Mouse (Mus musculus) cerebellum, adult 9-10 months (tissue): ENCODE results near the gene Rassf3.

Experiments
- DNase-seq: peaks from one replicate; pipeline ENCODE4 v3.0.0; 2022

Rassf3 gene

GRCm38 (mm10) chr10:121488623-121489299 is 12.6 kb upstream of the Rassf3 start:
- no peak for DNase-seq

- DNase-seq = no peak
These were observed 11.6 kb upstream of the Rassf3 start for GRCm38 (mm10) chr10:121487716-121488115.

DNA sequence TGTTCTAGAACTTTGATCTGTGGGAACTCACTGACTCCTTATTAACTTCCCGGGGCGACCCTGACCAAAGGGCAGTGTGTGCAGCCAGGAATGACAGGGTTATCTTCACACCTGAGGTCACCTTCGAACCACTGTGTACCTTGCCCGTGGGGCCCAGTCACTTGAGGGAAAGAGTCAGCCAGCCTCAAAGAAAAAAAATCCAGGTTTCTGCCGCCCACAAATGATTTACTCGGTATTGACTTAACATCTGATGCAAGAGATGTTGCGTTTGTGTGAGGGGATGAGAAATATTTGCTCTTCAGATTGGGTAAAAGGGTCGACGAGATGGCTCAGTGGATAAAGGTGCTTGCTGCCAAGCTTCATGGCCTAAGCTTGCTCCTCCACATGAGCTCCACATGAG is 10.2 kb upstream of the Rassf3 start:
- no peak for DNase-seq

GRCm38 (mm10) chr10:121483364-121483763 is 7.2 kb upstream of the Rassf3 start:
- DNase-seq = no peak

DNA sequence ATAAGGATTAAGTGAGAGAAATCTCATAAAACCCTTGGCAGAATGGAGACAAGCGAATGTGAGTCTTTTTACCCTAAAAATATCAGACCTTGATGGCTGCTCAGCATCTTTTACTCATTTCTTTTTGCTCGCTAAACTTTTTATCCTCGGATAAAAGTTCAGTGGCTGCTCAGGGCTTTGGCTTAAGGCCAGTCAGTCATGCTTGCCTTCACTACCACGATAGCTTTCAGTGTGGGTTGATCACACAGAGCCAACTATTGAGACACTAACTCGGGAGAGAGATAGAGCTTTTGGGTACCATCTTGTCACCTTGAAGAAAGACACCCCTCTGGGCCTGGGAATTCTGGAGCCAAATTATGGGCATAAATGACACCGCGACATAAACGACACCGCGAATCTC is 5.0 kb upstream of the Rassf3 start:
- DNase-seq = no peak

DNA sequence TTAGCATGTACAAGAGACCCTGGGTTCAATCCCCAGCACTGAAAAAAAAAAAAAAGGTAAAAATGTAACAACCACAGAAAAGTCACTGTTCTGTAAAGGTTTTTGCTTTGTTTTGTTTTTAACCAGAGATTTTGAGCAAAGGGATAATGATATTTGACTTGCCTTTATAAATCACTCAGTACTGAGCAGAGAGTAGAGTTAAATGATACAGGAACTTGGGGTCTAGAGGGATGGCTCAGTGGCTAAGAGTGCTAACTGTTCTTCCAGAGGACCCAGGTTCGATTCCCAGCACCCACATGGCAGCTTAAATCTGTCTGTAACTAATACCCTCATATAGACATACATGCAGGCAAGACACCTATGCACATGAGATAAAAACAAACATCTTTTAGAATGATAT is 3.8 kb upstream of the Rassf3 start:
- no peak for DNase-seq

DNA sequence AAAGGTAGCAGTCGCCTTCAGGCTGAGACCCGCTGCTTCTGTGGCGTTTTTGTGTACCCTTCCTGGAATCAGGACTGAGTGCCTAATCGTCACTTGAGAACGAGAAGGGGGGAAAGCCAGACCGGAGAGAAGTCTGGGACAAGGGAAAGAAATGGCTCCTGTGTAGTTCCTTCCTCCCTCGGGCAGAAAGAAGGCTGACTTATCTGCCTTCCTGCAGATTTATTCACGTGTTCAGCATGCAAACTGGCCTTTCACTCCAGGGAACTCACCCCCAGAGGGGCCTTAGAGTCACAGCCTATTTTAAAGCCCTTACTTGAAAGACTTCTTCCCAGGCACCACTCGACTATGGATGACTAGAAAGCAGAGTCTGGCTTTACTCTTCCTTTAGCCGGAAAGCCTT is 1.3 kb upstream of the Rassf3 start:
- no peak for DNase-seq

DNA sequence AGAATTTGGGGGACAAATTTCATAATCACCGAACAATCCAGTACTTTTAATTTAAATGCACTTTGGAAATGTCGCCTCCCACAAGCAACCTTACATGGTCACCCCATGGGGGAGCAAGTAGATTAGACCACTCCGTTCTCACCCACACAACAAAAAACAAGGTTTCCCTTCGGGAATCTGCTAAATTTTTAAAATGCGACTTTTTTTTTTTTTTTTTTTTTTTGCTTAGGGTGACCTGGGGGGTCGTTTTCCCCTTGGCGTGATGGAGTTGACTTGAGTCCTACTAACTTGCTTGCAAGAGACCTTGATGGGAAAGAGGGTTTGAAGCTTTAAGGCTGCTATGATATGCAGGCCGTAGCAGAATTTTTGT is 806 bp upstream of the Rassf3 start:
- no peak for DNase-seq

DNA sequence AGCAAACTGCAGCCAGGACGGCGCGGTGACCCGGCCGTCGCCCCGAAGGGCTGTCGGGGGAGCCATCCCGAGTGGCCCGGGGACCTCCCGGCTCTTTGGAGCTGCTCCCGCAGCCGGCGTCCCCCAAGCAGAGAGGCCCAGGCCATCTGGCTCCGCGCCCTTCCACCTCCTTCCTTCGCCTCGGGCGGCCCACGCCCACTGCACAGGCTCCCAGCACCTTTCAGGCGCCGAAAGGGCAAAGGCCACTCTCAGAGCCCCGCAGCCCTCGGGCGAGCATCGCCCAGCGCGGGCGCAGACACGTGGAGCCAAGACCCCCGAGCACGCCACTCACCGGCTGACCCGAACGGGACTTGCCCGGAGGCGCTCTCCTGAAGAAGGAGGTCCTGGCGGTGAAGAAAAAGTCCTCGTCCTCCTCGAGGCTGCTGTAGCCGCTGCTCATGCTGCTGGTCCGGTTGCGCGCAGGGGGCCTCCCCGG is 438 bp downstream of the Rassf3 start:
- no peak for DNase-seq

DNA sequence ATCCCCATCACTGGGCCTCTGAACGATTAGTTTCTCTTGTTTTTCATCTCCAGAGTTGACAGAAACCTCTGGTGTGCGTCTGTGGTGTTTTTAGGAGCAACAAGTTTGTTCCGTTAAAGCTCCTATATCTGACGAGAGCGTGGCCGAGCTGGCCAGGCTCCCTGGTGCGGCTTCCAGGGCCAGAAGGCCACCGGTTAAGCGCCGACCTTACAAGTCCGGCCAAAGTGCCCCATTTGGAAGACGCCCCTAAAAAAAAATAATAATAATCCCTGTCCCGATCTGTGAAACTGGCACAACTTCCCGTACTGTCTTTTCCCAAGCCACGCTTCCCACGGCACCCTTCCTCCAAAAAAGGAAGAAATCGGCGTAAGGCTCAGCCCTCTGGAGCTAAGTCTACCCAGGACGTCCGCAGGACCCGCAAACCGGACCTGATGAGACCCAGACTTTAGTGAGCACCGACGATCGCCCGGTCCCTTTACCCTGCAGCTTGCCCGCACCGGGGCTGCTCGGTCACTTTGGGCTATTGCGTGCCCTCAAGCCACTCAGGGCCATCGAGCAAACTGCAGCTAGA is 961 bp downstream of the Rassf3 start:
- no peak for DNase-seq

- DNase-seq = no peak
These were observed 1.9 kb downstream of the Rassf3 start for GRCm38 (mm10) chr10:121474288-121474687.

- no peak for DNase-seq
These were observed 2.4 kb downstream of the Rassf3 start for GRCm38 (mm10) chr10:121473723-121474215.

DNA sequence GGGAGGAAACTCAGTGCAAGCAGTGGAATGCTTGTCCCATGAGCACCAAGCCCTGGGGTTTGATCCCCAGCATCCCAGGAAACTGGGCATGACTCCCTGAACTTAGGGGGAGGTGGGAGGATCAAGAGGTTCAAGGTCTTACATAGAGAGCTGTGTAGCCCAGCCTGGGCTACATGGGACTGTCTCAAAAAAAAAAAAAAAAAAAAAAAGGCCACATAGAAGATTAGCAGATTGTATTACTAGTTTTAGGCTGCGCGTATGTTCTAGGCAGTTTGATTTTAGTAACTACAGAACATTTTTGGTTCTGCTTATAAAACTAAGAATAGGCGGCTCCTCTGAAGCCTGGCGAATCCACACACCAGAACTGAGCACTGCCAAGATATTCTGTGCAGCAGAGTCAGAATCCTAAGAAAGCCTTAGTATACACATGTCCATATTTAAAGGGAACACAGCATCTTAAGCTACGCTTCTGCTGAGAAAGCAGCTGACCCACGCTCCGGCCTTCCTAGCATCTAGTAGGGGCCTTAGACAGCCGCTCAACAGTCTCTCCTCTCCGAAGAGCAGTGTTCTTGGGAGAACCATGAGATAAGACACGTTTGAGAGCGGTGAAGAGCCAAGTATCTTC is 3.4 kb downstream of the Rassf3 start:
- DNase-seq = no peak

DNA sequence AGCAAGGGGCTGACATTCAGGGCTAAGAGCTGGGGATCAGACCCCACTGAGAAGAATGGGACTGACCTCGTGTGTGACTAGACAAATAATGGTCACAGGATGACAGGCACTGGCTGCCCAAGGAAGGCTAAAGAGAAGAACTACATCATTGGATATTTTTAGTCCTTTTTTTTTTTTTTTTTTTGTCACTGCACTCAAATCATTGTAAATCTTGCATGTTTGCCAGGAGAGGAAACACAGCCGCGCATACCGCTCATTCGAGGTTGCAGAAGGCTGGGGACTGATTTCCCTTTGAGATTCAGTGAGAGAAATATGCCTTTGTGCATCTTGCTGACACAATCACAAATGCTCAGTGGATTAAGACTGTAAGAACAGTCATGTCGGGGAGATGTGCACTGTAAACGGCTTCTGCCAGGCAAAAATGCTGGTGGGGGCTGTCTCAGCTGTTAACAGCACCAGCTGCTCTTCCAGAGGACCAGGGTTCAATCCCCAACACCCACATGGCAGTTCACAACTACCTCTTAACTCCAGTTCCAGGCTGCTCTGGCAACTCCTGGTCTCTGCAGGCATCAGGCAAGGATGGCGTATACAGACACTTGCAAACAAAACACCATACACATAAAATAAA is 4.5 kb downstream of the Rassf3 start:
- DNase-seq = no peak

DNA sequence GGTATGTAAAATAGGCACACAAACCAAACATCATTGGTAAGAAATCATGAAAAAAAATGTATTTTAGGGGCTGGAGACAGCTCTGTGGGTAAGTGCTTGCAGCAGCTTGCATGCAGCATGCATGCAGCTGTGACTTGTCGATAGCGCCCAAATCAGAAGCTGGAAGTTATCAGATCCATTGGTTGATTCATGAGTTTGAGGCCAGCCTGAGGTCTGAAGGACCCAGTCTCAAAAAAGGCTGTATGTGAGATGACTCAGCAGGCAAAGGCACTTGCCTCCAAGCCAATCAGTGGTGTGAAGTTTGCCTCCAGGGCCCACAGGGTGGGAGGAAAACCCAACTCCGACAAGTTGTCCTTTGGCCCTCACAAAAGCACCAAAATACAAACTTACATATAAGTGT is 6.5 kb downstream of the Rassf3 start:
- DNase-seq = no peak

DNA sequence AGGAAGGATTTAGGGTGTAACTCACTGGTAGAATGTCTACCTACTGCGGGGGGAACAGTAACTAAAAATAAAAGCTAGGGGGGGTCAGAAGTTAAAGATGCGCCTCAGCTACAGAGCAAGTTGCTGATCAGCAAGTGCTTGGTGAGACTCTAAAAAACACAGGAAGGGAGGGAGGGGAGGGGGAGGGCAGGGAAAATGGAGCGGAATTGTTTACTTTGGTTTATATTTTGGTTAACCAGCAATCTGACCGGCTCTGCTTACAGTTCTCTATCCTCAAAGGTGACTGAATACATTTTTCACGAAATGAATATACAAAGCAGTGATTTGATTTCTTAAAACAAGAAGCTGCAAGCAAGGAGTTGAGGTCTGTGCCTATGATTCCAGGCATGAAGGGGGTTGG is 7.2 kb downstream of the Rassf3 start:
- DNase-seq = no peak

- no peak for DNase-seq
These were observed 7.9 kb downstream of the Rassf3 start for GRCm38 (mm10) chr10:121468261-121468660.

DNA sequence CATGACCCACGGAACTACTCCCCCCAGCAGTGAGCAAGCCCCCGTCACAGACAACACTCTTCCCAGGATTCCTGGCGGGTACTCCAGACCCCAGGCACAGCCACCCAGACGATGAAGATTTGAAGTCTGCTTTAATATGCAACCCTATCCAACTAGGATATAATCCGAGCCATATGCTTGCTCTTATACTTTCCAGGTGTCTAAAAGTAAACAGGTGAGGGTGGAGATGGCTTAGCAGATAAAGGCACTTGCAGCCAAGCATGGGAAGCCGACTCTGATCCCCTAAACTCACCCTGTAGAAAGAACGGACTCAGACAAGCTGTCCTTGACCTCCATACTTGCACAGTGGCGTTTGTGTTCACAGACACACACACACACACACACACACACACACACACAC is 8.4 kb downstream of the Rassf3 start:
- no peak for DNase-seq

DNA sequence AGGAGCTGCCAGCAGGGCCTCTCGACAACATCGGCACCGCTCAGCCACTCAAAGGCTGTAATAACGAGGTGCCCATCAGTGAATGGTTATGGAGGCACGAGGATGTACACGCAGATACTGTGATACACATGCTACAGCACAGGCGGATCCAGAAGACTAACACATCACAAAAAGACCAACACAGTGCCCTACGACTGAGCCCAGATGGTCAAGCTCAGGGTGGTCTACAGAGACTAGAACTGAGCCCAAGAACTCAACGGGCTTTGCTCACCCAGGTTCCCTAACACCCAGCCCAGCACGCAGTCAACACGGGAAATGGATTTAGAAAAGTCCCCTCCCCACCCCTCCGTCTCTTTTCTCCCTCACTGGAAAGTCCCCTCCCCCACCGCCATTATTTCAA is 9.1 kb downstream of the Rassf3 start:
- no peak for DNase-seq

DNA sequence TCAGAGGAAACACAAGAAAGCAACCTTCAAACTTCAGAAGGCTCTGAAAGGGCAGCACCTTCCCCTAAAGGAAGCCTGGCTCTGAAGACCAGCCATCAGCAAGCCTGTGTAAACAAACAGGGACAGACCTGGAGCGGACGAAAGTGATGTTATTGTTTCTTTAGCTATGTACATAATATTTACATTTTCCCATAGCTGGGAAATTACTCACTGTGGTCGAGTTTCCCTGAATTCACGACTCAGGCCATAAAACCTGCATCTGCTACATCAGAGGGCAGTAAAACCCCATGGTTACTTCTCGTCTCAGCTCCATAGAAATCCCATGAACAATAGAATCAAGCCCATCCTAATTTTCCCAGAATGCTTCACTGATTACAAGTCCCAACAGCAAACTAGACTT is 11.1 kb downstream of the Rassf3 start:
- no peak for DNase-seq

GRCm38 (mm10) chr10:121462162-121462881 is 13.8 kb downstream of the Rassf3 start:
- no peak for DNase-seq

DNA sequence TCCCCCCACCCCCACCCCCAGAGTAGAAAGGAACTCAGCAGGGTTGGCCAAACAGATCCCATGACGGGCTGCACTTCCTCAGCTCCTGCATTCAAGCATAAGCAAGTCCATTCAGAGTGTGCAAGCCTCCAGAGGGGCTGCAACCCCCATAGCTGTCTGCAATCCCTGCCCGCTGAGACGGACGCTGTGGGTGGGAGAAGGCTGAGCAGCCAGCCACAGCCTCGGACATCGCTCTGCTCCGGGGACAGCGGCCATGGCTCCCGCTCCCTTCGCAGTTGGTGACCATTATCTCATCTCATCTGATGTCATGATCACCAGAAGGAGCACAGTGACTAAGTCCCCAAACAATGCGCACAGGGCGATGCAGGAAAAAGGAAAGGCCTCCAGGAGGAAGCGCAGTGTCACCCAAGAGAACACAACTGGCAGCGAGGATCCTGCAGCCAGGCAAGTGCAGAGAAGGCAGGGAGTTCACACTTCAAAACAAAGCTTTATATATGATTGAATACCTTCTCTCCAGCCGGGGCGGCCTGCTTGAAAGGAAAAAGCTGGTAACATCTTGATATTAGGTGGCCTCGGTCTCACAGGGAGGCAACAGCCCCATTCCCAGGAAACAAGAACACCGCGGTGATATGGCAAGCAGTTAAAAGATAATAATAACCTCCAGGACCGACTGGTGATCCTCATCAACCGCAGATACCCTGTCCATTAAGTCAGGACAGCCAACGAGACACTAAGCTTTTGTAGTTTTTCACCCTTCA is 14.6 kb downstream of the Rassf3 start:
- DNase-seq = peak; percentile 55
